Mouse (Mus musculus) cerebellum, postnatal 14 days (tissue): ENCODE results near the gene Polr2b.

ENCODE experiments used
- DNase-seq, 2 experiments: peaks; one replicate each; pipeline ENCODE4 v3.0.0; 2021; ENCODE audit warnings: mixed read lengths in 2 of 2

Polr2b gene

DNA sequence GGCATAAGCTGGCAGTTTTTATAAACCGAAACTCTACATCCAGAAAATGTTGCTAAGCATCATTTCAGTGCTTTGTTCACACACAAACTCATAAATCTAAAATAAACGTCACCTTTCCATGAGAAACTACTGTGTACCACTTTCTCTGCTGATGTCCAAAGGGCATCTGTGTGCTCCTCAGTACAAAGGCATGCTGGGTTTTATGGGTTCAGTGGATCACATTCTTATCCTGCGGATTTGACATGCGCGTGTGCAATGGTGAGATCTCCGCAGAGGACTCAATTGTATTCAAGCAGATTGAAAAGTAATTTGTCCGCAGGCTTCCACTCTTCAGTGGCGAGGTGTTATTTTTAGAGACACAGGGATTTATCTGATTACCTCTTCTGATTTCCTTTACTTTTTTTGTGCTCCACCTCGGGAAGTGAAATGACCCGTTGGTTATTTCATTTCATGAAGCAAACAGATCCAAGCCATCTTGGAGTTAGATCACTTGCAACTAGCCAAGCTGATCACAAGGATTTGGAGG lies 83.2 kb downstream of the Polr2b start:
- DNase-seq, result no peak

DNA sequence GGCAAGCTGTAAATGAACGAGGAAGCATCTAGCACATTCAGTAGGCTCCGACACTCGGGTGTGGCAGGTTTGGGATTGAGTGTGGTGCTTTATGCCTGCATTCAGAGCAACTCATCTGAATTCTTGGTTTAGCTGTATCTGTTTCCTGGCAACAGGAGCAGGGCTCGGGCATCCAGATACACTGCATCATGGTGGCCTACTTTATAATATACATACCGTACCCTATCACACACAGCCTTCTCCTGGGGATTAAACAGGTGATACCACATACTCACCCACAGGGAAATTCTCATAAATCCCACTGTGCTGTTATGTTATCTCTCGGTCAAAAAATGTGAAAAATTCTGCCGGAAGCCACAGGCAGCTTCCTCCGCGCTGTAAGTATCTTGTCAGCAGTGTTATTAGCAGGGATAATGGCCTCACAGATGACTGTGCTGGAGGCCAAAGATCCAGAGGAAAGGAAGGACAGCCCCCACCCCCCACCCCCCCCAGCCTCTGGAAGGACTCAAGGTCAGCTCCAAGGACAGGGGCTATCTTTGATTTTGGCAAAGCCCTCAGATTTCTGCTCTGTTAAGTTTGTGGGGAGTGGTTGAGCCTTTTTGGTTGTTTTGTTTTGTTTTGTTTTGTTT lies 84.2 kb downstream of the Polr2b start:
- DNase-seq, result no peak

DNA sequence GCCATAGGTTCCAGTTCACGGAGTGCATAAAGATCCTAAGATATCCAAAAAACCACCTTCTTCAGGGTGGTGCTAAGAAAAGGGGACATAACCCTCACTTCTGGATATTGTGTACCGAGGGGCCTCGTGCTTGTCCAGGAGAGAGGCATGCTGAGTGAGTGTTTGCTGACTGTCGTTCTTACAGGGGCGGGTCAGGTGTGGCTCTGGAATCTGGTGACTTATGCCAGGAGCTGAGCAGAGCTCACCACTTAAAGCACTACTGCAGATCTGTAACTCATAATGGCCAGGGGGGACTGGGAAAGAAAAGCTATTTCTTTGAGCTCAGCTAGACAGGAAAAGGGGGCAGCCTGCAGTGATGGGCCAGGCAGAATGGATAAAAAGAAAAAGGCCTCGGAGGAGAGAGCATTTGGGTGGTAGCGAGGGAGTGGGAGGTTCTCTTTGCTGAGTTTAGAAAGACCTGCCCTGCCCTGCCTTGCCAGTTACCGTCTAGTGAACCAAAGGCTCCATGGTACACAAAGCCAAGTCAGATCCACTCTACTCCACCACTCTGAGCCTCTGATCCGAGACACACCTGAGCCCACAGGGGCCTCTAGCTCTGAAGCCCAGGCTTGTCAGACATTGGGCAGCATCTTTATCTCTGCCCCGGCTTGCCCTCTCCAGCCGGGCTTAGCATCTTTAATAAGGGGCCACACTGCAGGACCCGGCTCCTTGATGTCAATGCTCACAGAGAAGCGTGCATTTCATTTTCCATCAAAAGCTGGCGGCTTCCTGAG lies 88.5 kb downstream of the Polr2b start:
- DNase-seq, result no peak
